Mouse (Mus musculus) right cerebral cortex, postnatal 25 days (tissue): Measurements from ENCODE around the gene Gm10477.
"Not testable (repeated sequence)": the region's sequence is repeated elsewhere in the genome, so short reads cannot be mapped to it uniquely, and the experiment has no call there.

Experiments used
- DNase-seq: peaks from one replicate; pipeline ENCODE4 v3.0.0; 2022

Gene Gm10477

GRCm38 (mm10) chrX:56524442-56524841, at the start of gene Gm10477:
Gene Gm10477 (plus strand): TSS chrX:56524742.
- DNase-seq, result not testable (repeated sequence)

DNA sequence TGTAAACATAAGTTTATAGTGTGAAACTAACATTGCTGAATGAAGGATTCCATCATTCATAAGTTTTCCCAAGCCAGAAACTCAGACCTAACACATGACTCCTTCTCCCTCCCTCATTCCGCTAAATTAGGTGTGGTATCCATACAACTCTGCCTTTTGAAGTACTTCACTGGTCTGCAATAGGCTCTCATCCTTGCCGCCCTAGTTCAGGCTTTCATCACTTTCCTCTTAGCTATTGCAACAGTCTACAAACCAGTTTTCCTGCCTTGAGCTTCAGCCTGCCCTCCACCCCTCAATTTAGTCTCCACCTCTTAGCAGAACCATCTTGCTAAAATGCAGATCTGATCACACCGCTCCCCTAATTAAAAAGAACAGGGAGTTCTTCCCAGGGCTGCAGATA, 47.0 kb upstream of the Gm10477 start:
- no peak for DNase-seq

DNA sequence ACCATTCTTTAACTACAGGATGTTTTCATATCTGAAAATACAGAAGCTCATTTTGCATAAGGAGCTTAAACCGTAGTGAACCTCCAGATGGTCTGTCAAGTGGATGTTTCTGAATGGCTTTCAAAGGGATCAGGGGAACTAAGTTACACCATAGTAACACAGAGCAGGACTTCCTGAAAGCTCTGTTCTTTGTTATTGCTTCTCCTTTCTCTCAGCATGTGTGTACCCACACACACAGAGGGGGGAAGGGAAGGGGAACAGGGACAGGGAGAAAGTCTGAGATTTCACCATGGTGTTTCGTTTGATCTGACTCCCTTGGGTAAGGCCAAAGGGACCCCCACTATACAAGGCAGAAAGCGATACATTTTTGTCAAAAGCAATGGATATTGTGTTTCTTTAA, 42.6 kb upstream of the Gm10477 start:
- no peak for DNase-seq

DNA sequence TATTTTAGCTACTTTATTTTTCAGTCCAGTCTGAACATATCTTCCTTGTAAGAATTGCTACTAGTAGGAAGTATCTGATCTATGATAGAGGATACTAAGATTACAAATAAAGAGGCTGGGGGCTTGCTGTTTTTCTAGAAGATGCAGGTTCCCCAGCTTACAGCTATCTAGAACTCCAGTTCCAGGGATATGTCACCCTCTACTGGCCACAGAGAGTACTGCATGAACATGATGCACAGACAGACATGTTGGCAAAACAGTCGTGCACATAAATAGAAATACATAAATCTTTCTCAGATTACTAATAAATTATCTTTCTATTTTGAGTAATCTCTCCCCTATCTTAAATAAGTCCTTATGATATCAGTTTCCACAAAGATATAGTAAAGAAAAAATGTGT, 34.8 kb upstream of the Gm10477 start:
- DNase-seq, result peak; percentile 33

- no peak for DNase-seq
These were observed 27.3 kb upstream of the Gm10477 start for GRCm38 (mm10) chrX:56497241-56497640.

DNA sequence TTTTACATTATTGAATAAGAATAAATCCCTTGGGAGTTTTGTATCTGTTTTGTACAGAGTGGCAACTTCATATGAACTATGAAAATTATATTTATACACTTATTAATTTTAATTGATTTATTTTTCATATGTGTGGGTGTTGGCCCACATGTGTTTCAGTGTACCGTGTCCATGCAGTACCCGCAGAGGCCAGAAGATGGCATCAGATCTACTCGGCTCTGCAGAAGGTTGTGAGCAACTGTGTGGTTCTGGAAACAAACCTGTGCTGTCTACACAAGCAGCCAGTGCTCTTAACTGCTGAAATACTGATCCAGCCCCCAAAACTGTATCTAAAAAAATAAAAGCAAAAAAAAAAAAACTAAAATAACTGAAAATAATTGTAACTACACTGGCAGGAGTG, 6.7 kb downstream of the Gm10477 start:
- peak; percentile 43 for DNase-seq

DNA sequence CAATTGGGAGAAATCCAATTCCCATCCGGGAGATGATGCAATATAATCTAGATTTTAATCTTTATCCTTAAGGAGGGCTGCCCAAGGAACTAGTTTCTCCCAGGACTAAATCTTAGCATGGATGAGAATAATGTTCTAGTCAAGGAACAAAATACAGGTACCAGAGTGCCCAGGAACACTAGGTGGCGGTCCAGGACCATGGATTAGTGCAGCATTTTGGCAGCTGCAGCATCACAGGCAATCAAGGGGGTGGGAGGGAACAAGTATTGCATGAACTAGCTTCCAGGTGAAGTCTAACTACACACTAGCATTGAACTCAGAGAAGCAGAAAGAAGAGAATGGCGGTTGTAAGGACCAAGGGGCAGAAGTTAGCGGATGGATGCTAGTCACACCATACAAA, 12.6 kb downstream of the Gm10477 start:
- DNase-seq, result peak; percentile 6

DNA sequence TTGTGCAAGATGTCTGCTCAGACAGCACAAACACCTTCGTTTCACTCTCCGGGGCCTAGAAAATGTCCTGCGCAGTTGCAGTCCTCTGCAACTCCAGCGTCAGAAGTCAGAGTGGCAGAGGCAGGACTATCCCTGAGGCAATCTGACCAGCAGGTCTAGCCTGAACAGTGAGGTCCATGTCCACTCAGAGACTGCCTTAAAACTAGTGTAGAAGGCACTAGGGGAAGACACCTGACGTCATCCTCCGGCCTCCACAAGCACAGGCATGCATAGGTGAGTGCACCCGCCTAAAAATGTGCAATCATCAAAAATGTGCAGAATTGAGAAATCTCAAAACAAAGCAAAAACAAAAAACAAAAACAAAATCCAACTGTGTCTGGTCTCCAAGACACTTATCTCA, 25.0 kb downstream of the Gm10477 start, which contains the start of gene Gm648:
TSS of gene Gm648 (minus strand) at position 101 of the 400 bp plus-strand sequence.
- no peak for DNase-seq

DNA sequence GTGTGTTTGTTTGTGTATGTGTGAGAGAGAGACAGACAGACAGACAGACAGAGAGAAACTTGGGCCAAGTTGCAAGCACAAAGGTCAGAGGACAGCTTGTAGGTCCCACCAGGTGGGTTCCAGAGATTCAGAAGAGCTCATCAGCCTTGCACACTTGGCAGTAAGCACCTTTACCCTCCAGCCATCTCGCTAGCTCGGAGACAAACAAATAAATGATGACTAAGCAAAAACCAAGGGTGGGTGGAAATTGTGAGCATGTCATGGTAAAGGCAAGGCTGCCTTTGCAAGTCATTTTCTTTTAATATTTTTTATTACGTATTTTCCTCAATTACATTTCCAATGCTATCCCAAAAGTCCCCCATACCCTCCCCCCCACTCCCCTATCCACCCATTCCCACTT, 29.0 kb downstream of the Gm10477 start:
- DNase-seq, result no peak

DNA sequence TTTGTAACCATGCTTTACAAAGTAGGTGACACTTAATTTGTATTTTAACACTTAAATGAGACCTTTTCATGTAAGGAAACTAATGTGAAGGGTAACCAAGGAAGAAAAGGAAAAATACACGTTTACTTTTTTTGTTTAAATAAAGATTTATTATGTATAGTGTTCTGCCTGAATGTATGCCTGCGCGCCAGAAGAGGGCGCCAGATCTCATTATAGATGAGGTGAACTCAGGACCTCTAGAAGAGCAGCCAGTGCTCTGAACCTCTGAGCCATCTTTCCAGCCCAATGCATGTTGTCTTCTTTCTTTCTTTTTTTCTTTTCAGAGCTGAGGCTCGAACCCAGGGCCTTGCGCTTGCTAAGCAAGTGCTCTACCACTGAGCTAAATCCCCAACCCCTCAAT, 47.9 kb downstream of the Gm10477 start:
- DNase-seq, result no peak
